Mouse (Mus musculus) layer of hippocampus, postnatal 25 days (tissue): ENCODE results near the gene Timp3. TPM values are rescaled to one million over a fixed set of nuclear protein-coding genes. Genes with fewer than 3 reads are reported as not detected.

Source experiments
- DNase-seq, 2 experiments: peaks; one replicate each; pipeline ENCODE4 v3.0.0; 2022; ENCODE audit warnings: mixed read lengths in 2 of 2, low spot score in 1 of 2; ENCODE audit errors: extremely low spot score in 1 of 2
- total RNA-seq, 2 experiments: library from RNA; stranded (reverse); gene quantifications; 2 replicates each; pipeline ENCODE4 v1.2.3; 2021

Gene Timp3
- total RNA-seq, 2 experiments from 2014 or later, result 50.1 to 55.1 TPM

GRCm38 (mm10) chr10:86296111-86296510 lies 4.1 kb upstream of the Timp3 start:
- peak; percentile 75 to 80 for DNase-seq

GRCm38 (mm10) chr10:86297307-86297706 lies 2.9 kb upstream of the Timp3 start:
- DNase-seq, result no peak

- no peak for DNase-seq
Observed at GRCm38 (mm10) chr10:86298326-86298725, 1.8 kb upstream of the Timp3 start.

GRCm38 (mm10) chr10:86299795-86300194 lies 377 bp upstream of the Timp3 start:
- no peak for DNase-seq

- DNase-seq, result no peak
Observed at GRCm38 (mm10) chr10:86301117-86301490, 932 bp downstream of the Timp3 start.

GRCm38 (mm10) chr10:86301593-86302317 lies 1.6 kb downstream of the Timp3 start:
- no peak for DNase-seq

- DNase-seq, result no peak
Observed at GRCm38 (mm10) chr10:86302318-86302648, 2.1 kb downstream of the Timp3 start.

- peak; percentile 54 to 57 for DNase-seq
Observed at GRCm38 (mm10) chr10:86302761-86303494, 2.8 kb downstream of the Timp3 start.

GRCm38 (mm10) chr10:86303495-86303876 lies 3.3 kb downstream of the Timp3 start:
- no peak for DNase-seq

- DNase-seq, result no peak
Observed at GRCm38 (mm10) chr10:86304583-86304982, 4.4 kb downstream of the Timp3 start.

GRCm38 (mm10) chr10:86307235-86307634 lies 7.1 kb downstream of the Timp3 start:
- DNase-seq, result no peak

GRCm38 (mm10) chr10:86310527-86310926 lies 10.4 kb downstream of the Timp3 start:
- no peak for DNase-seq

- DNase-seq, result no peak
Observed at GRCm38 (mm10) chr10:86312976-86313375, 12.8 kb downstream of the Timp3 start.

GRCm38 (mm10) chr10:86313448-86313847 lies 13.3 kb downstream of the Timp3 start:
- DNase-seq, result no peak

GRCm38 (mm10) chr10:86315513-86315912 lies 15.3 kb downstream of the Timp3 start:
- DNase-seq, result no peak

- no peak for DNase-seq
Observed at GRCm38 (mm10) chr10:86317633-86318032, 17.5 kb downstream of the Timp3 start.

GRCm38 (mm10) chr10:86318552-86319140 lies 18.5 kb downstream of the Timp3 start:
- no peak for DNase-seq

GRCm38 (mm10) chr10:86319526-86319925 lies 19.4 kb downstream of the Timp3 start:
- DNase-seq, result no peak

- no peak for DNase-seq
Observed at GRCm38 (mm10) chr10:86320204-86320603, 20.0 kb downstream of the Timp3 start.

- no peak for DNase-seq
Observed at GRCm38 (mm10) chr10:86321194-86321593, 21.0 kb downstream of the Timp3 start.

- no peak for DNase-seq
Observed at GRCm38 (mm10) chr10:86322006-86322405, 21.8 kb downstream of the Timp3 start.
